Mouse (Mus musculus) midbrain, embryonic 15.5 days (tissue): ENCODE results near the gene Gpr45. TPM values are rescaled to one million over a fixed set of nuclear protein-coding genes. Genes with fewer than 3 reads are reported as not detected.
"Not testable (repeated sequence)": the region's sequence is repeated elsewhere in the genome, so short reads cannot be mapped to it uniquely, and the experiment has no call there.

Experiments
- ATAC-seq: fragments of 200-750 bp; cut with Nextera tagmentation; replicated peaks from 2 replicates; pipeline ENCODE4 v1.8.0; 2017; ENCODE audit warnings: moderate TSS enrichment
- H3K27ac ChIP-seq: fragments of 300-500 bp; sonication (generic); 2 replicates; pipeline ENCODE4 v1.5.1; 2015; ENCODE audit warnings: mild to moderate bottlenecking, inconsistent platforms
- H3K27me3 ChIP-seq: fragments of 300-500 bp; sonication (generic); replicated peaks from 2 replicates; pipeline ENCODE4 v1.6.1; 2015; ENCODE audit warnings: inconsistent platforms
- H3K36me3 ChIP-seq: fragments of 300-500 bp; sonication (generic); replicated peaks from 2 replicates; pipeline ENCODE4 v1.6.1; 2015; ENCODE audit warnings: inconsistent platforms
- H3K4me1 ChIP-seq: fragments of 300-500 bp; sonication (generic); 2 replicates; pipeline ENCODE4 v1.6.1; 2015; ENCODE audit warnings: inconsistent platforms
- H3K4me2 ChIP-seq: fragments of 300-500 bp; sonication (generic); 2 replicates; pipeline ENCODE4 v1.6.1; 2015; ENCODE audit warnings: inconsistent platforms, mild to moderate bottlenecking, moderate library complexity
- H3K4me3 ChIP-seq: fragments of 300-500 bp; sonication (generic); 2 replicates; pipeline ENCODE4 v1.5.1; 2015; ENCODE audit warnings: mild to moderate bottlenecking, inconsistent platforms
- H3K9ac ChIP-seq: fragments of 300-500 bp; sonication (generic); 2 replicates; pipeline ENCODE4 v1.6.1; 2015; ENCODE audit warnings: mild to moderate bottlenecking, inconsistent platforms
- H3K9me3 ChIP-seq: fragments of 300-500 bp; sonication (generic); 2 replicates; pipeline ENCODE4 v1.6.1; 2016; ENCODE audit warnings: inconsistent platforms
- WGBS: fragments of 180-500 bp; shearing (Covaris S2); methylation state at CpG from one replicate; pipeline ENCODE4 v1.1.7; 2015; ENCODE audit warnings: mixed read lengths; 5-methylcytosine and 5-hydroxymethylcytosine counted together
- polyA plus RNA-seq: library from polyadenylated mRNA; unstranded; fragments of >200 nt; fragmentation: Nextera tagmentation; extraction: Ambion mirVana; gene quantifications from 2 replicates; pipeline ENCODE4 v1.2.1, GENCODE M21; 2015

Gpr45 gene
- polyA plus RNA-seq, 1 experiment from 2014 or later = 17.9 TPM

- 86% methylated on average over 8 of the region's 8 CpGs for WGBS
- Histone ChIP-seq H3K4me1 (no peaks in the 10 kb centered on the region), H3K27ac (no peak overlapping the region), H3K9ac (no peak overlapping the region), H3K36me3 (peaks cover 12% of the 10 kb centered on the region; the same call in 1 of the 2 replicates), H3K4me3 (no peak overlapping the region), H3K4me2 (no peak overlapping the region), H3K9me3 (no peaks in the 10 kb centered on the region), H3K27me3 (no peaks in the 10 kb centered on the region)
- no peak for ATAC-seq
These were observed 30.6 kb downstream of the Gpr45 start for GRCm38 (mm10) chr1:42983082-42983771.

GRCm38 (mm10) chr1:42984119-42984518 is 31.4 kb downstream of the Gpr45 start:
- ATAC-seq = no peak
- Histone ChIP-seq H3K9ac (no peak overlapping the region), H3K27ac (no peak overlapping the region), H3K4me2 (no peak overlapping the region), H3K27me3 (no peaks in the 10 kb centered on the region), H3K9me3 (no peaks in the 10 kb centered on the region), H3K4me1 (no peaks in the 10 kb centered on the region), H3K36me3 (peaks cover 12% of the 10 kb centered on the region; the same call in 1 of the 2 replicates), H3K4me3 (no peak overlapping the region)
- WGBS = 97% methylated on average over 3 of the region's 3 CpGs

GRCm38 (mm10) chr1:42988996-42989395 is 36.3 kb downstream of the Gpr45 start:
- no peak overlapping the region for H3K27ac ChIP-seq
- H3K36me3 ChIP-seq = peaks cover 8% of the 10 kb centered on the region; the same call in 1 of the 2 replicates
- ATAC-seq = no peak
- H3K9me3 ChIP-seq = no peaks in the 10 kb centered on the region
- H3K4me2 ChIP-seq = no peak overlapping the region
- H3K9ac ChIP-seq = no peak overlapping the region
- no peaks in the 10 kb centered on the region for H3K27me3 ChIP-seq
- no peaks in the 10 kb centered on the region for H3K4me1 ChIP-seq
- no peak overlapping the region for H3K4me3 ChIP-seq
- WGBS = 90% methylated on average over 2 of the region's 2 CpGs

- ATAC-seq = peak; percentile 97
- Histone ChIP-seq H3K9me3 (no peaks in the 10 kb centered on the region), H3K9ac (no peak overlapping the region; the same call in 1 of the 2 replicates), H3K4me2 (peak overlapping the region; percentile 41), H3K27me3 (no peaks in the 10 kb centered on the region), H3K4me1 (peaks cover 14% of the 10 kb centered on the region), H3K36me3 (no peaks in the 10 kb centered on the region), H3K4me3 (peak overlapping the region; percentile 26), H3K27ac (peak overlapping the region; percentile 76)
- 11% methylated on average over 13 of the region's 13 CpGs for WGBS
These were observed 53.4 kb downstream of the Gpr45 start for GRCm38 (mm10) chr1:43006051-43006514.

- Histone ChIP-seq H3K27me3 (no peaks in the 10 kb centered on the region), H3K4me2 (peak overlapping the region; percentile 41), H3K4me1 (peaks cover 14% of the 10 kb centered on the region), H3K27ac (peak overlapping the region; percentile 76), H3K36me3 (no peaks in the 10 kb centered on the region), H3K9ac (no peak overlapping the region; the same call in 1 of the 2 replicates), H3K4me3 (peak overlapping the region; percentile 26; the same call in 1 of the 2 replicates), H3K9me3 (no peaks in the 10 kb centered on the region)
- WGBS = 59% methylated on average over 4 of the region's 4 CpGs
- peak; percentile 68 for ATAC-seq
These were observed 53.9 kb downstream of the Gpr45 start for GRCm38 (mm10) chr1:43006524-43006923.

- H3K9me3 ChIP-seq = no peaks in the 10 kb centered on the region
- no peaks in the 10 kb centered on the region for H3K27me3 ChIP-seq
- peaks cover 12% of the 10 kb centered on the region for H3K4me1 ChIP-seq
- ATAC-seq = no peak
- no peaks in the 10 kb centered on the region for H3K36me3 ChIP-seq
- H3K4me3 ChIP-seq = no peak overlapping the region
- WGBS = 93% methylated on average over 4 of the region's 4 CpGs
- H3K9ac ChIP-seq = no peak overlapping the region
- H3K4me2 ChIP-seq = no peak overlapping the region
- no peak overlapping the region for H3K27ac ChIP-seq
These were observed 57.8 kb downstream of the Gpr45 start for GRCm38 (mm10) chr1:43010461-43010860.

- not testable (repeated sequence) for H3K9me3 ChIP-seq, ATAC-seq, H3K4me1 ChIP-seq, H3K27me3 ChIP-seq, H3K4me3 ChIP-seq, H3K36me3 ChIP-seq, H3K4me2 ChIP-seq, H3K27ac ChIP-seq, H3K9ac ChIP-seq
- WGBS = 90% methylated on average over 7 of the region's 7 CpGs
These were observed 62.5 kb downstream of the Gpr45 start for GRCm38 (mm10) chr1:43015153-43015685.

GRCm38 (mm10) chr1:43036014-43036413 is 83.3 kb downstream of the Gpr45 start:
- Histone ChIP-seq H3K4me2 (no peak overlapping the region), H3K4me3 (no peak overlapping the region), H3K27me3 (no peaks in the 10 kb centered on the region), H3K9ac (no peak overlapping the region), H3K4me1 (0 out of 2 replicates have a peak, but pooled peaks cover 4% of the 10 kb centered on the region), H3K27ac (no peak overlapping the region), H3K36me3 (peaks cover 8% of the 10 kb centered on the region), H3K9me3 (no peaks in the 10 kb centered on the region)
- 90% methylated on average over 7 of the region's 7 CpGs for WGBS
- ATAC-seq = no peak

GRCm38 (mm10) chr1:43042271-43042670 is 89.6 kb downstream of the Gpr45 start:
- Histone ChIP-seq H3K4me2 (no peak overlapping the region), H3K27ac (no peak overlapping the region), H3K4me1 (peaks cover 11% of the 10 kb centered on the region), H3K9me3 (no peaks in the 10 kb centered on the region), H3K36me3 (no peaks in the 10 kb centered on the region), H3K4me3 (no peak overlapping the region), H3K9ac (no peak overlapping the region), H3K27me3 (no peaks in the 10 kb centered on the region)
- ATAC-seq = peak; percentile 61
- WGBS = 26% methylated on average over 6 of the region's 6 CpGs

- Histone ChIP-seq H3K4me3 (no peak overlapping the region), H3K9me3 (no peaks in the 10 kb centered on the region), H3K4me2 (no peak overlapping the region), H3K27ac (no peak overlapping the region), H3K27me3 (no peaks in the 10 kb centered on the region), H3K4me1 (peaks cover 11% of the 10 kb centered on the region), H3K36me3 (peaks cover 8% of the 10 kb centered on the region), H3K9ac (no peak overlapping the region)
- no peak for ATAC-seq
- WGBS = 73% methylated on average over 14 of the region's 14 CpGs
These were observed 92.7 kb downstream of the Gpr45 start for GRCm38 (mm10) chr1:43045204-43045982.

GRCm38 (mm10) chr1:43046990-43047389 is 94.3 kb downstream of the Gpr45 start:
- no peak overlapping the region for H3K9ac ChIP-seq
- peaks cover 18% of the 10 kb centered on the region for H3K36me3 ChIP-seq
- WGBS = 88% methylated on average over 2 of the region's 2 CpGs
- peaks cover 3% of the 10 kb centered on the region for H3K4me1 ChIP-seq
- H3K4me2 ChIP-seq = no peak overlapping the region
- H3K27me3 ChIP-seq = no peaks in the 10 kb centered on the region
- H3K9me3 ChIP-seq = no peaks in the 10 kb centered on the region
- H3K27ac ChIP-seq = no peak overlapping the region
- H3K4me3 ChIP-seq = no peak overlapping the region
- no peak for ATAC-seq

GRCm38 (mm10) chr1:43047811-43048210 is 95.1 kb downstream of the Gpr45 start:
- Histone ChIP-seq H3K4me1 (no peaks in the 10 kb centered on the region; the same call in 1 of the 2 replicates), H3K27ac (no peak overlapping the region), H3K4me3 (no peak overlapping the region), H3K4me2 (no peak overlapping the region), H3K36me3 (peaks cover 18% of the 10 kb centered on the region), H3K9ac (no peak overlapping the region), H3K9me3 (no peaks in the 10 kb centered on the region), H3K27me3 (no peaks in the 10 kb centered on the region)
- ATAC-seq = no peak
- 68% methylated on average over 10 of the region's 10 CpGs for WGBS
